Mouse (Mus musculus) thymus, postnatal 36 days (tissue): Measurements from ENCODE around the gene Gnb4.

ENCODE experiments used
- DNase-seq, 2 experiments: peaks; one replicate each; pipeline ENCODE4 v3.0.0; 2022; ENCODE audit warnings: mixed read lengths in 2 of 2

The Gnb4 gene

GRCm38 (mm10) chr3:32616331-32617052 is at the start of gene Gnb4:
Gene Gnb4, minus strand, starts transcription at chr3:32616585.
- peak; percentile 60 to 74 for DNase-seq

GRCm38 (mm10) chr3:32661556-32661930 is 45.2 kb upstream of the Gnb4 start:
- no peak for DNase-seq

GRCm38 (mm10) chr3:32660831-32661555 is 44.6 kb upstream of the Gnb4 start:
- DNase-seq: peak in 1 of 2 experiments; percentile 5

- DNase-seq: peak in 1 of 2 experiments; percentile 4
Observed at GRCm38 (mm10) chr3:32660276-32660675, 43.9 kb upstream of the Gnb4 start.

- no peak for DNase-seq
Observed at GRCm38 (mm10) chr3:32659506-32659905, 43.1 kb upstream of the Gnb4 start.

- no peak for DNase-seq
Observed at GRCm38 (mm10) chr3:32658821-32659220, 42.4 kb upstream of the Gnb4 start.

- DNase-seq: no peak
Observed at GRCm38 (mm10) chr3:32658401-32658800, 42.0 kb upstream of the Gnb4 start.

- no peak for DNase-seq
Observed at GRCm38 (mm10) chr3:32656398-32656994, 40.1 kb upstream of the Gnb4 start.

GRCm38 (mm10) chr3:32655994-32656393 is 39.6 kb upstream of the Gnb4 start:
- DNase-seq: peak in 1 of 2 experiments; percentile 3

- no peak for DNase-seq
Observed at GRCm38 (mm10) chr3:32652739-32653138, 36.4 kb upstream of the Gnb4 start.

GRCm38 (mm10) chr3:32649284-32649683 is 32.9 kb upstream of the Gnb4 start:
- DNase-seq: no peak

GRCm38 (mm10) chr3:32646918-32647317 is 30.5 kb upstream of the Gnb4 start:
- DNase-seq: no peak

GRCm38 (mm10) chr3:32644751-32645150 is 28.4 kb upstream of the Gnb4 start:
- DNase-seq: no peak

- DNase-seq: no peak
Observed at GRCm38 (mm10) chr3:32642116-32642515, 25.7 kb upstream of the Gnb4 start.

GRCm38 (mm10) chr3:32638240-32638639 is 21.9 kb upstream of the Gnb4 start:
- no peak for DNase-seq

- DNase-seq: no peak
Observed at GRCm38 (mm10) chr3:32632760-32633264, 16.4 kb upstream of the Gnb4 start.

GRCm38 (mm10) chr3:32630210-32630609 is 13.8 kb upstream of the Gnb4 start:
- no peak for DNase-seq

GRCm38 (mm10) chr3:32628141-32628540 is 11.8 kb upstream of the Gnb4 start:
- DNase-seq: no peak

- DNase-seq: no peak
Observed at GRCm38 (mm10) chr3:32622106-32622505, 5.7 kb upstream of the Gnb4 start.

GRCm38 (mm10) chr3:32621658-32622057 is 5.3 kb upstream of the Gnb4 start:
- no peak for DNase-seq

GRCm38 (mm10) chr3:32617053-32617642 is 763 bp upstream of the Gnb4 start:
- no peak for DNase-seq

GRCm38 (mm10) chr3:32616006-32616330 is 417 bp downstream of the Gnb4 start:
- no peak for DNase-seq

- DNase-seq: no peak
Observed at GRCm38 (mm10) chr3:32615376-32615775, 1.0 kb downstream of the Gnb4 start.
